Mouse (Mus musculus) forelimb bud, embryonic 11.5 days (tissue): ENCODE measurements around the gene Ext2.

Experiments used
- DNase-seq: peaks from one replicate; pipeline ENCODE4 v3.0.0-alpha.2; 2012; ENCODE audit warnings: low read depth, low spot score

The Ext2 gene

GRCm38 (mm10) chr2:93739044-93739569 is 83.3 kb downstream of the Ext2 start:
- DNase-seq = no peak

GRCm38 (mm10) chr2:93737146-93737545 is 85.2 kb downstream of the Ext2 start:
- DNase-seq = no peak

- peak; percentile 51 for DNase-seq
These were observed 89.7 kb downstream of the Ext2 start for GRCm38 (mm10) chr2:93732658-93733057.

DNA sequence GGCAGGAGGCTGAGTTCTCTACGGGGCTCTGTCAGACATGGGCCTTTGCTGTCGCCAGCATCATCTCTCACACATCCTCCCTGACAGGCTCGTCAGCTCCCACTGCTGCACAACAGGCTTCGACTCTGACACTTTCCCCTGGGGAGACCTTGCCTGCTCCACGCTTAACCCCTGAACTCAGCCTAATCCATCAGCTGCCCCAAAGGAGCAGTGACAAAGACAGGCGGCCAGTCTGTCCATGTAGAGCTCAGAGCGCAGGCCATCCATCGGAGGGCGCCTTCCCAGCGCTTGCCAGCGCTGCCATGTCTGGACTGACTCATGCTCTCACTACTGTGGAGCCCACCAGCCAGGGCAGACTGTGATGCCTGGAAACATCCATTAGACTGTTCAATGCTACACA is 92.8 kb downstream of the Ext2 start:
- no peak for DNase-seq

- DNase-seq = no peak
These were observed 99.1 kb downstream of the Ext2 start for GRCm38 (mm10) chr2:93723138-93723744.

DNA sequence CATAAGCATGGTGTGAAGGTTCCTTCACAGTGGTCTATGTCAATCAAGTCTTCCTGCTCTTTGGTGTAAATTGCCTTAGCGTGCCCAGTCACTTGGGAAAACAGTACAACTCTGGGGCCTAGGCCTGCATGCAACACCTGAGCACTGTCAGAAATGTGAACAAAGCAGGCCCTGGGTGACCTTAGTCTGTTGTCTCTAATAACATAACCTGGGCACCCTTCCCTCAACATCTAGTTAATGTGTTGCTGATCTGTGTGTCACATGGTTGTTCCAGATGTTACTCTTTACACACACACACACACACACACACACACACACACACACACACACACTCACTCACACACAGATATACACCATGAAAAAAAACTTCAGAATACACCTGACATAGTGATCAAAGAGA is 101.4 kb downstream of the Ext2 start:
- no peak for DNase-seq

DNA sequence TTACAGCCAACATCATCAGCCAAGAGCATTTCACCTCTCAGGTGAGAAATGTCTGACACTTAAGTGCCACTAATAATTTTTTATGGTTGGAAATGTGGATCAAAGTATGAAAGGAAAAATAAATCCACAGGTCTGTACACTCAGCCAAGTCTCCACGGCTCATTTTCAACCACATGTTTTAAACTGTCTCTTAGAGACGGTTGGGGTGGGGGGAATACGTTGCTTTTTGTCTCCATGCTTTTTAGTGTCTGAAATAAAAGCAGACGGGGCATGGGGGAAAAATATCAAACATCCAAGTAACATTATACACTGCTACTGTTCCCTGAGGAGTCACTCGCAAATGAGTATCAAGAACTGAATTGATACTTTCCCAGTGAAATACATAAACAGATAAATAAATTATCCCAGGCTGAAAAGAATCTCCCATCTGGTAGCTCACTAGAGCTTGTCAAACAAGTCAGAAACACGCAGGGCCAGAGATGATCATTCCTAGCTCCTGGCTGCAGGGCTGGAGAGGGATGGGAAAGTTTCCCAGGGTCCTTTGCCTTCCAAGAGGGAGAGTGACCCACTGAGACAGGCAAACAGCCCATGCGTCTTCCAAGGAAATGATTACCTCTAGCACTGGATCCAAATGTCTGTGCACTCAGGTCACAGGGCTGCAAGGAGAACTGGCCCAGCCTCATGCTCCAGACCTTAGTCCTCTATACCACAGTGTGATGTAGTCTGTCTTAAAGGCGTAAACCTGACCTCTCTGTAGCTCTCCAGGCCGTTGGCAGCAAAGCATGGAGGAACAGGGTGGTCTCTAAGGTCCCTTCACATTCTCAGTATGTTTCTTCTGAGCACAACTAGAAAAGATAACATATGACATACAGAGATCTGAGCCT is 102.3 kb downstream of the Ext2 start:
- no peak for DNase-seq

DNA sequence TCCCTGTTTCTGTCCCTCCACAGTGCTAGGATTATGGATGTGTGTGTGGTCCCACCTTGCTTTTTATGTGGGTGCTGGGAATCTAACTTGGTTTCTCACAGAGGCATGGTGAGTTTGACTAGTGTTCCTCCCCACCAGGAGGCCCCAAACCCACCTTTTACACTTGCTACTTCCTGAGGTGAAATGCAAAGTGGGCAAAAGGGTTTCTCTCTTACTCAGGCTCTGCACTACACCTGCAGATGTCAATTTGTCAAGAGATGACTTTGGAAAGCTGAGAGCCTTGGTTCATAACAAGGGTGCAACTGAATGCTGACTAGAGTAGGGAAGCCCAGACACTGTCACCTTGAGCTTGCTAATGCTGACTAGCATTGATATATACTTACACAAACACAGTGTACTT is 109.1 kb downstream of the Ext2 start:
- no peak for DNase-seq

- no peak for DNase-seq
These were observed 110.9 kb downstream of the Ext2 start for GRCm38 (mm10) chr2:93711460-93711859.

DNA sequence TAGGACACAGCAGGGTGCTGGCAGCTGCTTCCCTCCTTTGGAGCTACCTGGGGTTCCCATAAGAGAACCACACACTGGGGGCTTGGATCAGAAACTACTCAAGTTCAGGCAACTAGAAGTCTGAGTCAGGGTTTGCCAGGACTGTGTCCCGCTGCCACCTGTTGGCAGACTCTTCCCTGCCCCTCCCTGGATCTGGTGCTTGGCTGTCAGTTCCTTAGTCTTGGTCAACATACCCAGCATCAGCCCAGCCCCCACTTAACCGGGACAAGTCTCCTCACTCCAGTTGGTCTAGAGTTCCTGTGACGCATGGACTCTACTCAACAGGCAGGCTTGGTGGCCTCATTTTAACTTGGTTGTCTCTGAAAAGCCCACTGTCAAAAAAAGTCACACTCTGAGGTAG is 112.7 kb downstream of the Ext2 start:
- no peak for DNase-seq

DNA sequence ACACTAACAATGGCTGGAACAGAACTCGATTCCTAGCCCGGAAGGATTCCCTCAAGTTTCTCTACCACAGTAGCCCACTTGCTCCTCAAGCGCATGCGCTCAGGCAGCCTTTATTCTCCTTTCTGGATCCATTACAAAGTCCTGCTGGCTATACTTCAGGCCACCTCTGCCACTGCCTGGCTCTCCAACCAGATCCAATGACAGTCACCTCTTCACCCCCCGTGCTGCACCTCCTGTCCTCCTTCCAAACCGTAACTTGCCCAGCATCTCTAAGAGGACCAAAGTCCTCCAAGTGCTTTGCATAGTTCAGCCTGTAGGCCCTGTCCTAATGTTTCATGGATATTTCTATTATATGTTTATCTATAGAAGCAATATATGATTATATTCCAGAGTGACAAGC is 113.1 kb downstream of the Ext2 start:
- no peak for DNase-seq

GRCm38 (mm10) chr2:93706825-93707224 is 115.5 kb downstream of the Ext2 start:
- no peak for DNase-seq

- no peak for DNase-seq
These were observed 116.0 kb downstream of the Ext2 start for GRCm38 (mm10) chr2:93706407-93706806.

GRCm38 (mm10) chr2:93704195-93704594 is 118.2 kb downstream of the Ext2 start:
- no peak for DNase-seq

- peak; percentile 41 for DNase-seq
These were observed 119.1 kb downstream of the Ext2 start for GRCm38 (mm10) chr2:93702936-93703926.

GRCm38 (mm10) chr2:93699346-93699745 is 123.0 kb downstream of the Ext2 start:
- DNase-seq = no peak

DNA sequence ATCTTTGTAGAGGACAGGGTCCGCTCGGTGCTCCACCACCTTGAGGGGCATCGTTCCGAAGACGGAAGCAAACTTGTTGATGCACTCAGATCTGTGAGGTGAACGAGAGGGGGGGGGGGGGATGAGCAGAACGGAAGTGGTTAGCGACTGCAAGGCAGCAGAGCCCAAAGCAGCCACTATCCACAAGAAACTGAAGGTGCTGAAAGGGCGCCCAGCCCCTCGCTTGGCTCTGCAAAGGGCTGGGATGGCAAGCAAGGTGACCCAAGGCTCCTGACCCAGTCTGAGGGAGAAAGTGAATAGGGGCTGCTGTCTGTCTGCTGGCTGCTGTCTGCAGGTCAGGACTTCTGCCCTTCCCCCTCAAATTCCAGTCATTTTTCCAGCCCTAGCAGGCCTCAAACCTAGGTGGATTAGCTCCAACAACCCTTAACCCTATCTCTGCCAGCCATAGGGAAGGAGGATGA is 126.2 kb downstream of the Ext2 start:
- peak; percentile 32 for DNase-seq

GRCm38 (mm10) chr2:93693101-93693500 is 129.3 kb downstream of the Ext2 start:
- DNase-seq = no peak

- no peak for DNase-seq
These were observed 132.1 kb downstream of the Ext2 start for GRCm38 (mm10) chr2:93690064-93690930.

GRCm38 (mm10) chr2:93683674-93684073 is 138.7 kb downstream of the Ext2 start:
- DNase-seq = no peak
